Mouse (Mus musculus): ENCODE results near the gene Ulk3. TPM values are rescaled to one million over a fixed set of nuclear protein-coding genes. Genes with fewer than 3 reads are reported as not detected.

Gene Ulk3
- total and polyA plus RNA-seq, 3 experiments: 3.3 to 14.3 (median 10.5) TPM

DNA sequence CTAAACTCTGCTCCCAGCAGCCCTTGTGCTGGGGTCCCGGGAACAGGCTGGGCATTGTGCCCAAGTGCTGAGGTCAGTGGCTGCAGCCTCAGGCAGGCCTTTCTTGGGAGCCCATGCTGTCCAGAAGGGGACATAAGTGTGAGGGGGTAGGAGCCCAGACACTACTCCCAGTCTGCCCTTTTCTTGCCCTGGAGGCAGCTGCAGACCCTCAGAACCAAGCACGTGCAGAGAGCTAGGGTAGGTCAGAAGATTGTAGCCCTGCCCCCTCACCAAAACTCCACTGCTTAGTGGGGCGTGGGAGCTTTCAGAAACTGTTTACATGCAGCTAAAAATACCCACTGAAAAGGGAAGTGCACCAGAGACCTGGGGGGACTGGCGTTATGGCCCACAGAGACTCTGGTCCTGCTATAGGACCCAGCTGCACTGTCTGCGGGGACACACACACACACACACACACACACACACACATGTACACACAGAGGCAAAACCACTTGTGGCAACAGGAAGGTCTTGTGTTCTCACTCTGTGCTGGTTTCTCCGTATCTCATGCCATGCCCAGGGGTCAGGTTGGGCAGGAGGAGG lies 48.6 kb downstream of the Ulk3 start:
- ATAC-seq (ENCODE audit: extremely low read depth, insufficient number of reproducible peaks, low FRiP score, poor library complexity, severe bottlenecking) (no peak), DNase-seq (ENCODE audit: low spot score) (peak; percentile 77)
- TF ChIP-seq CTCF (IDR thresholded peaks at IDR 0.05; ENCODE audit: low read depth, low read length) (no peak), GATA1 (IDR thresholded peaks at IDR 0.05; ENCODE audit: borderline replicate concordance, low read length) (no peak), GATA2 (IDR thresholded peaks at IDR 0.05; ENCODE audit: borderline replicate concordance, low read depth, low read length) (no peak), POLR2AphosphoS5 (IDR thresholded peaks at IDR 0.05; ENCODE audit: insufficient replicate concordance, low read depth, low read length) (no peak), TAL1 (conservative IDR thresholded peaks at IDR 0.05; ENCODE audit: low read depth, low read length) (no peak)
- no peaks in the 10 kb centered on the region for H3K27me3 ChIP-seq (ENCODE audit: insufficient read depth, low read length)
- H3K4me3 ChIP-seq (ENCODE audit: low read depth, low read length): peak overlapping the region; percentile 68; the same call in 1 of the 2 replicates
- H3K36me3 ChIP-seq (replicated peaks): peaks cover 95% of the 10 kb centered on the region
- H3K4me1 ChIP-seq (ENCODE audit: insufficient read depth, low read depth, low read length): peaks cover 93% of the 10 kb centered on the region
- H3K9me3 ChIP-seq (replicated peaks): no peaks in the 10 kb centered on the region

DNA sequence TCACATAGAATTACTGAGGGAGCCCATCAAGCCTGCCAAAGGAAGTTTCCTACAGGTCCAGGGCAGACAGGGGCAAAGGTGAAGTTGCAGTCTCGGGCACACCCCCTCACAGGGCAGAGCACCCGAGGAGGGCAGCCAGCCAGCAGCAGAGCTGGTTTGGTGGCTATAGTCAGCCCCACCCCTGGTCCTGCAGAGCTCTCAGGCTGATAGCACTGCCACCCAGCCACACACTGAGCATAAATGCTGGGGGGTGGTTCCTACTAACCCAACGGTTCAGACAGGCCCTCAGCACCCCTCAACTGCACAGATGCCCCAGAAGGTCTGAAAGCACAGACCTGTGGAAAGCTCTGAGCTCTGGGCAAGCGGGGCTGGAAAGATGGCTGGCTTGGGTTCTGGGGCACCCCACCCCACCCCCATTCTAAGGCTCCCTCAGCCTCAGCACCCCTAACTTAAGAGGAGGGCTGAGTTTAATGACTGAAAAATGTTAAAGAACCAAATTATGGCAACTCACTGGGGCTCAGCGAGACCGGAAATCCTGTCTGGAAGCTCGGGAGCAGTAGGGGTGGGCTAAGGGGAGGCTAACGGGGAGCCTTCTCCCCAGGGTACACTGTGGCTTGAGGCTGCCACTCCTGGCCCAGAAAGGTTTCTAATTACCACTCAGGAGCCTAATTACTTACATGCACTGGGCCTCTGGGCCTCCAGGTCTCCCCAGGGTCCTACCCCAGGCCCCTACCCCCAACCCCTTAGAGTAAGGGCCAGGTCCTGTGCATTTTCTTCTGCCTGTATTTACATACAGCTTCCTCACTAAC lies 49.6 kb downstream of the Ulk3 start:
- H3K27me3 ChIP-seq (ENCODE audit: insufficient read depth, low read length): no peaks in the 10 kb centered on the region
- ATAC-seq (ENCODE audit: extremely low read depth, insufficient number of reproducible peaks, low FRiP score, poor library complexity, severe bottlenecking) (no peak), DNase-seq (ENCODE audit: low spot score) (peak; percentile 75)
- H3K36me3 ChIP-seq (replicated peaks): peaks cover 95% of the 10 kb centered on the region
- H3K4me3 ChIP-seq (ENCODE audit: low read depth, low read length): peak overlapping the region; percentile 68; the same call in 1 of the 2 replicates
- TF ChIP-seq GATA1 (IDR thresholded peaks at IDR 0.05; ENCODE audit: borderline replicate concordance, low read length) (no peak), POLR2AphosphoS5 (IDR thresholded peaks at IDR 0.05; ENCODE audit: insufficient replicate concordance, low read depth, low read length) (no peak), TAL1 (conservative IDR thresholded peaks at IDR 0.05; ENCODE audit: low read depth, low read length) (no peak), CTCF (IDR thresholded peaks at IDR 0.05; ENCODE audit: low read depth, low read length) (no peak), GATA2 (IDR thresholded peaks at IDR 0.05; ENCODE audit: borderline replicate concordance, low read depth, low read length) (no peak)
- H3K9me3 ChIP-seq (replicated peaks): no peaks in the 10 kb centered on the region
- H3K4me1 ChIP-seq (ENCODE audit: insufficient read depth, low read depth, low read length): peaks cover 94% of the 10 kb centered on the region

DNA sequence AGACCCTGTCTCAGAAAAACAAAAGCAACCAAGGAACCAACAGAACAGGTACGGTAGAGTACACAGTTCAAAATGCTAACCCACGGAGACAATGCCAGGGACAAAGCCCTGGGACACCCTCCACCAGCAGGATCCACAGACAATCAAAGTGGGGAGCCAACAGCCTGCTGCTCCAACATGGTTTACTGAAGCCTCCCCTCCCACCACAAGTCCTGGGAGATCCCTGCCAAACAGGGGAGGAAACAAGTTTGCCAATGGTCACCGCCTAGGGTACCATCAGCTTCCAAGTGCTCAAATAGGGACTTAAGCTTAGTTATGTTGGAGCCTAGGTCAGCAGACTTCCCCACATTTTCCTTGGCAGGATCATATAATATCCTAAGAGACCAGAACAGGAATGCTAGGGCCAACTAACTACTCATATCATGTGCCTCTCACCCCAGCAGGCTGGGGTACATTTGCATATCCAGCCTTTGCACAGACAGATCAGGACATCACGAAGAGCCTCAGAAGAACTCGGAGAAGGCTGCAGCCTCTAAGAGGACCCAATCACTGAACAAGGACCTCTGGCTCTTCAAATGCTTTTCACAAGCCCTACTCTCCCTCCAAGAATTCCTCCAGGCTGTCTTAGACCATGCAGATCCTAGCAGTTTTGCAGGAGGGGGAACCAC lies 50.5 kb downstream of the Ulk3 start:
- H3K36me3 ChIP-seq (replicated peaks): peaks cover 87% of the 10 kb centered on the region
- DNase-seq (ENCODE audit: low spot score) (no peak), ATAC-seq (ENCODE audit: extremely low read depth, insufficient number of reproducible peaks, low FRiP score, poor library complexity, severe bottlenecking) (no peak)
- H3K27me3 ChIP-seq (ENCODE audit: insufficient read depth, low read length): no peaks in the 10 kb centered on the region
- no peaks in the 10 kb centered on the region for H3K9me3 ChIP-seq (replicated peaks)
- TF ChIP-seq GATA2 (IDR thresholded peaks at IDR 0.05; ENCODE audit: borderline replicate concordance, low read depth, low read length) (no peak), TAL1 (conservative IDR thresholded peaks at IDR 0.05; ENCODE audit: low read depth, low read length) (no peak), POLR2AphosphoS5 (IDR thresholded peaks at IDR 0.05; ENCODE audit: insufficient replicate concordance, low read depth, low read length) (no peak)
- peaks cover 91% of the 10 kb centered on the region for H3K4me1 ChIP-seq (ENCODE audit: insufficient read depth, low read depth, low read length)
- H3K4me3 ChIP-seq (ENCODE audit: low read depth, low read length): peak overlapping the region; percentile 69; the same call in 1 of the 2 replicates

DNA sequence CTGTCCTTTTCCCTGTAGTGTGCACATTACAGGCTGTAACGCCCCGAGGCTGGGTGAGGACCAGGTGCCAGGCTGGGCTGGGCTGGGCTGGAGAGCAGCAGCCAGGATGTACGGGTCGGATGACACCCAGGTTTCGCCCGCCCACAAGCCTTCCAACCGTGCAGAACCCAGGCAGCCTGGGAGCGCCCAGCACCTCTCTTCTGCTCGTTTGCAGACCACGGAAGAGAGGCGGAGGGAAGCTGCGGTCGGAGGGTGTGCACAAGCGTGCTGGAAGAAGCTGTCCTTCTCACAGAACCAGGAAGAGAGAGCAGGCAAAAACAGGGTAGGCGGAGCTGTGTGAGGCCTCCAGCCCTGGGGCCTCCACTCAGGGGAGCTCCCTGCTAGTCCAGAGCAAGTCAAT lies 51.1 kb downstream of the Ulk3 start:
- Histone ChIP-seq H3K9me3 (replicated peaks) (no peaks in the 10 kb centered on the region), H3K27me3 (ENCODE audit: insufficient read depth, low read length) (no peaks in the 10 kb centered on the region), H3K4me1 (ENCODE audit: insufficient read depth, low read depth, low read length) (peaks cover 85% of the 10 kb centered on the region), H3K4me3 (ENCODE audit: low read depth, low read length) (peak overlapping the region; percentile 69; the same call in 1 of the 2 replicates), H3K36me3 (replicated peaks) (peaks cover 81% of the 10 kb centered on the region)
- TF ChIP-seq CTCF (IDR thresholded peaks at IDR 0.05; ENCODE audit: low read depth, low read length) (no peak), TAL1 (conservative IDR thresholded peaks at IDR 0.05; ENCODE audit: low read depth, low read length) (no peak), GATA2 (IDR thresholded peaks at IDR 0.05; ENCODE audit: borderline replicate concordance, low read depth, low read length) (no peak), POLR2AphosphoS5 (IDR thresholded peaks at IDR 0.05; ENCODE audit: insufficient replicate concordance, low read depth, low read length) (no peak), GATA1 (IDR thresholded peaks at IDR 0.05; ENCODE audit: borderline replicate concordance, low read length) (no peak)
- DNase-seq (ENCODE audit: low spot score): peak; percentile 76
- ATAC-seq (ENCODE audit: extremely low read depth, insufficient number of reproducible peaks, low FRiP score, poor library complexity, severe bottlenecking): peak; percentile 59

DNA sequence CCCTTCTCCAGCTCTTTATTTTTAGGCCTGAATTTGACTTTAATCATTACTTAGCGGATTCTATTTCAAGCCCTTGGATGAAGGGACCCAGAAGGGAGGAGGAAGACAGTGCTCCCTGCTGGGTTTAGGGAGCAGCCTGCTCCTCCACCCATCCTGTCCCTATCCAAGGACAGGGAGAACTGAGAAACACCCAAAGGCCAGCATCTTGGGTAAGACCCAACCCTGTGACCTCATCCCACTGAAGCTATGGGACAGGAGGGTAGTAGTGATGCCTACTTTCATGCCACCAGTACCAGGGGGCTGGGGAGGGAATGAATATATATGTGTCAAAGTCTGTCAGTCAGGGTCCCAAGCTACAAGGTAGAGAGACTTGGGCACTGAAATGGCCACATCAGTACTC lies 51.8 kb downstream of the Ulk3 start:
- no peak for TF ChIP-seq POLR2AphosphoS5 (IDR thresholded peaks at IDR 0.05; ENCODE audit: insufficient replicate concordance, low read depth, low read length)
- no peak for TF ChIP-seq GATA1 (IDR thresholded peaks at IDR 0.05; ENCODE audit: borderline replicate concordance, low read length)
- TF ChIP-seq TAL1 (conservative IDR thresholded peaks at IDR 0.05; ENCODE audit: low read depth, low read length): no peak
- TF ChIP-seq GATA2 (IDR thresholded peaks at IDR 0.05; ENCODE audit: borderline replicate concordance, low read depth, low read length): no peak
- no peaks in the 10 kb centered on the region for H3K9me3 ChIP-seq (replicated peaks)
- H3K4me1 ChIP-seq (ENCODE audit: insufficient read depth, low read depth, low read length): peaks cover 87% of the 10 kb centered on the region
- no peaks in the 10 kb centered on the region for H3K27me3 ChIP-seq (ENCODE audit: insufficient read depth, low read length)
- DNase-seq (ENCODE audit: low spot score): no peak
- peak overlapping the region; percentile 69; the same call in 1 of the 2 replicates for H3K4me3 ChIP-seq (ENCODE audit: low read depth, low read length)
- ATAC-seq (ENCODE audit: extremely low read depth, insufficient number of reproducible peaks, low FRiP score, poor library complexity, severe bottlenecking): no peak
- peaks cover 77% of the 10 kb centered on the region for H3K36me3 ChIP-seq (replicated peaks)

Measured in G1E (cell line).